ENCODE assay signal across 17 mouse cellular contexts in the genomic region with DNA sequence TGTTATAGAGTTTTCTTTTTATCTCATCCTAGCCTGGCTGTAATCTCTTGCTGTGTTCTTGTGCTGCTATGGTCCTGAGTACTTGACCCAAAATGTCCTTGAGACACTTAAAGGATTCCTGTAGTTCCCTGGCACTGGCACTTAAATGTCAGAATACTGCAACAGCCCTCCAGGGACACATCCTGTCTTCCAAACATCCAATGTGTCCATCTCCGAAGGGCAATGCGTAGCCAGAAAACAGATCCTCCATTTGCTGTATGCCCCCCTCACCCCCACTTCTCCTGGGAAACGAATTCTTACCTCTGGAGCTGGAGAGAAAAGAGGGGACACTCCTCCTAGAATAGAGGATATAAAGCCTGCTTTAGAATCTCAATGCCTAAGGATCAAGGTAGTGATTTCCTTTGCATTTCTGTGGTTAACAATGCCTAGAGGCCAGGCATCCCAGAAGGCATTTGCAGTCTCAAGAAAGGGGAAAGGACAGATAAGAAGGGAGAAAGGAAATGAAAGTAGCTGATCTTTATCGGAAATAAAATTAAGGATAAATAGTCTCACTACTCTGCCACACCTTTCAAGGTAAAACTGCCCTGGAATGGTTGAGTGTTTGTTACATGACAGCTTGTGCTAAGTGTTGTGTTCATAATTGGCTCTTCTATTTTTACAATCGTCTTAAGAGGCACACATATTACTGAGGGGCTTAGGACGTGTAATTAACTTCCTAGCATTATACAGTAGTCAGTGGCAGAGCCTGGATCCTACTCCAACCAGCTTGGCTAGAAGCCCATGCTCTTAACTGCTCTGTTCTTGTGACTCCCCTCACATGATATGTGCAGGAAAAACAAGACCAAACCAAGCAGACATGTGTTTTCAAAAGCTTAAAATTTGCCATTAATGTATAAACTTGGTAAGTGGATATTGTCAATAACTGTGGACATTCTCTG.
A peak's percentile ranks its signal among the peaks of the same experiment; 100 is the strongest.
DNase-seq lines count a peak whose midpoint lies in the region; ATAC-seq and TF ChIP-seq lines count a peak whose summit lies in the region.
"Had no signal": no experiment of that assay in that cellular context is flagged by ENCODE, and none has a peak within 500 bp of the region (broad histone marks: within the 10 kb centered on the region; RNA-seq: fewer than 3 reads in every experiment).

No protein-coding gene starts in this region.

- no peaks in the 10 kb centered on the region for H3K9me3 ChIP-seq in hindbrain, postnatal 0 days (ENCODE audit: low read length)
- no peaks in the 10 kb centered on the region for H3K9me3 ChIP-seq in hindbrain, embryonic 13.5 days
- H3K9me3 ChIP-seq: megakaryocyte, embryonic 14.5 days had no signal

- TF ChIP-seq CTCF in hindbrain, postnatal 0 days (IDR thresholded peaks at IDR 0.05; ENCODE audit: low read depth) = no peak

- no peak overlapping the region for H3K9ac ChIP-seq in hindbrain, postnatal 0 days (replicated peaks; ENCODE audit: low read length)
- H3K9ac ChIP-seq in hindbrain, embryonic 13.5 days = no peak overlapping the region
- H3K9ac ChIP-seq: liver, embryonic 13.5 days had no signal

- H3K4me3 ChIP-seq in hindbrain, postnatal 0 days (ENCODE audit: low read length) = no peak overlapping the region
- no peak overlapping the region for H3K4me3 ChIP-seq in hindbrain, embryonic 13.5 days
- H3K4me3 ChIP-seq: liver, embryonic 13.5 days; megakaryocyte, embryonic 14.5 days had no signal

- no peak overlapping the region for H3K4me2 ChIP-seq in hindbrain, postnatal 0 days (ENCODE audit: low read depth, low read length)
- no peak overlapping the region for H3K4me2 ChIP-seq in hindbrain, embryonic 13.5 days
- H3K4me2 ChIP-seq: liver, embryonic 13.5 days had no signal

- H3K27ac ChIP-seq in hindbrain, postnatal 0 days = no peak overlapping the region
- no peak overlapping the region for H3K27ac ChIP-seq in hindbrain, embryonic 13.5 days
- H3K27ac ChIP-seq: liver, embryonic 13.5 days had no signal

- WGBS in hindbrain, postnatal 0 days = 35% methylated on average over 6 of the region's 6 CpGs
- 43% methylated on average over 6 of the region's 6 CpGs for WGBS in hindbrain, embryonic 13.5 days

- H3K36me3 ChIP-seq in hindbrain, postnatal 0 days (ENCODE audit: insufficient read depth, low read length) = no peaks in the 10 kb centered on the region
- H3K36me3 ChIP-seq in hindbrain, embryonic 13.5 days = no peaks in the 10 kb centered on the region
- H3K36me3 ChIP-seq: liver, embryonic 13.5 days had no signal

- no peak for ATAC-seq in cerebellum, adult (ENCODE audit: insufficient number of reproducible peaks, low FRiP score, low TSS enrichment)
- no peak for ATAC-seq in hindbrain, postnatal 0 days
- ATAC-seq in hindbrain, embryonic 13.5 days (ENCODE audit: low FRiP score) = no peak

- no peaks in the 10 kb centered on the region for H3K27me3 ChIP-seq in hindbrain, postnatal 0 days (ENCODE audit: insufficient read depth, low read length)
- no peaks in the 10 kb centered on the region for H3K27me3 ChIP-seq in hindbrain, embryonic 13.5 days
- H3K27me3 ChIP-seq: liver, embryonic 13.5 days; megakaryocyte, embryonic 14.5 days had no signal

- no peaks in the 10 kb centered on the region for H3K4me1 ChIP-seq in hindbrain, postnatal 0 days (ENCODE audit: insufficient read depth, low read length)
- no peaks in the 10 kb centered on the region for H3K4me1 ChIP-seq in hindbrain, embryonic 13.5 days (replicated peaks)
- H3K4me1 ChIP-seq: liver, embryonic 13.5 days; megakaryocyte, embryonic 14.5 days had no signal

- DNase-seq in cerebellum, adult 18-20 months = peak; percentile 49 to 50
- DNase-seq in hindbrain, postnatal 0 days (ENCODE audit: low spot score) = peak; percentile 18
- peak; percentile 64 for DNase-seq in ZHBTc4 (ENCODE audit: low read depth, low spot score)
- DNase-seq in fibroblast of lung, adult 2 months (ENCODE audit: low read depth) = peak; percentile 2
- no peak for DNase-seq in frontal cortex, postnatal 14 days (ENCODE audit: low spot score in 2 of 2)
- DNase-seq in left cerebral cortex, adult 8-10 months (ENCODE audit: low spot score in 2 of 2) = no peak
- DNase-seq: adrenal gland, postnatal 14 days; heart, adult 18-20 months; kidney, adult 8-10 months; kidney, postnatal 36 days; liver, embryonic 13.5 days; lung, postnatal 10 days; right cerebral cortex, postnatal 14 days; thymus, postnatal 4 days had no signal

Comparison
In these comparisons a context has a peak if more than half of its experiments do, and no peak if none do; other contexts are left out.
1. DNase-seq: peak in cerebellum, adult 18-20 months (2 of 2), hindbrain, postnatal 0 days (single experiment), ZHBTc4 (single experiment) and fibroblast of lung, adult 2 months (single experiment); none in frontal cortex, postnatal 14 days (0 of 2) and left cerebral cortex, adult 8-10 months (0 of 2).